24 mouse cellular contexts compared by ENCODE assay signal in genomic region chr7:101014041-101014440, GRCm38 (mm10). TPM values are rescaled to one million over a fixed set of nuclear protein-coding genes. Genes with fewer than 3 reads are reported as not detected.
DNase-seq lines count a peak whose midpoint lies in the region; ATAC-seq and TF ChIP-seq lines count a peak whose summit lies in the region.
"Had no signal": no experiment of that assay in that cellular context is flagged by ENCODE, and none has a peak within 500 bp of the region (broad histone marks: within the 10 kb centered on the region; RNA-seq: fewer than 3 reads in every experiment).

No protein-coding gene starts in this region.

- peak overlapping the region; percentile 59 for H3K4me3 ChIP-seq in megakaryocyte, embryonic 14.5 days (replicated peaks)
- no peak overlapping the region for H3K4me3 ChIP-seq in midbrain, embryonic 11.5 days (ENCODE audit: low read depth, low read length)
- no peak overlapping the region for H3K4me3 ChIP-seq in midbrain, postnatal 0 days (ENCODE audit: low read depth, low read length)
- H3K4me3 ChIP-seq: embryonic facial prominence, embryonic 13.5 days; embryonic facial prominence, embryonic 15.5 days; erythroblast, embryonic 14.5 days; forebrain, embryonic 10.5 days; forebrain, embryonic 12.5 days had no signal

- peak; percentile 93 for DNase-seq in heart, adult 11 months
- DNase-seq in heart, adult 8-10 months (ENCODE audit: low spot score), result no peak
- peak; percentile 21 for DNase-seq in midbrain, embryonic 11.5 days (ENCODE audit: low spot score, missing footprints)
- DNase-seq in midbrain, postnatal 0 days (ENCODE audit: low spot score), result no peak
- DNase-seq: adrenal gland, adult 2 months; adrenal gland, postnatal 10 days; adrenal gland, postnatal 25 days; cerebellum, adult 11 months; cerebellum, adult 18-20 months; cerebellum, adult 8-10 months; cerebellum, adult 9-11 months; cerebellum, postnatal 14 days; cerebellum, postnatal 36 days; embryo, embryonic 11 days had no signal

- no peak overlapping the region for H3K27ac ChIP-seq in midbrain, embryonic 11.5 days (ENCODE audit: low read depth, low read length)
- H3K27ac ChIP-seq in midbrain, postnatal 0 days (ENCODE audit: low read depth, low read length), result no peak overlapping the region
- H3K27ac ChIP-seq: embryonic facial prominence, embryonic 13.5 days; embryonic facial prominence, embryonic 15.5 days; forebrain, embryonic 10.5 days; forebrain, embryonic 12.5 days had no signal

- no peaks in the 10 kb centered on the region for H3K36me3 ChIP-seq in megakaryocyte, embryonic 14.5 days (replicated peaks; ENCODE audit: low read length)
- H3K36me3 ChIP-seq in midbrain, embryonic 11.5 days (ENCODE audit: control insufficient read depth, insufficient read depth, low read length), result no peaks in the 10 kb centered on the region
- H3K36me3 ChIP-seq in midbrain, postnatal 0 days (ENCODE audit: insufficient read depth, low read length), result no peaks in the 10 kb centered on the region
- H3K36me3 ChIP-seq: embryonic facial prominence, embryonic 13.5 days; embryonic facial prominence, embryonic 15.5 days; forebrain, embryonic 10.5 days; forebrain, embryonic 12.5 days had no signal

- ATAC-seq in megakaryocyte, adult 5-6 weeks (ENCODE audit: poor library complexity, severe bottlenecking), result no peak
- ATAC-seq in midbrain, embryonic 11.5 days (ENCODE audit: low FRiP score), result no peak
- ATAC-seq in midbrain, postnatal 0 days (ENCODE audit: low FRiP score), result no peak
- ATAC-seq: forebrain, embryonic 14.5 days had no signal

- H3K27me3 ChIP-seq in megakaryocyte, embryonic 14.5 days (replicated peaks), result peaks cover 86% of the 10 kb centered on the region
- peaks cover 40% of the 10 kb centered on the region for H3K27me3 ChIP-seq in midbrain, embryonic 11.5 days (ENCODE audit: control insufficient read depth, insufficient read depth, low read length)
- H3K27me3 ChIP-seq in midbrain, postnatal 0 days (ENCODE audit: insufficient read depth, low read length), result peaks cover 38% of the 10 kb centered on the region

- TF ChIP-seq CTCF in midbrain, postnatal 0 days (IDR thresholded peaks at IDR 0.05), result no peak

- H3K9ac ChIP-seq in midbrain, embryonic 11.5 days (ENCODE audit: low read length), result no peak overlapping the region
- no peak overlapping the region for H3K9ac ChIP-seq in midbrain, postnatal 0 days (replicated peaks; ENCODE audit: low read length, poor library complexity, severe bottlenecking)
- H3K9ac ChIP-seq: embryonic facial prominence, embryonic 13.5 days; embryonic facial prominence, embryonic 15.5 days; forebrain, embryonic 12.5 days had no signal

- H3K9me3 ChIP-seq in megakaryocyte, embryonic 14.5 days, result no peaks in the 10 kb centered on the region
- H3K9me3 ChIP-seq in midbrain, embryonic 11.5 days (ENCODE audit: control insufficient read depth, low read length), result no peaks in the 10 kb centered on the region
- no peaks in the 10 kb centered on the region for H3K9me3 ChIP-seq in midbrain, postnatal 0 days (ENCODE audit: low read length)
- H3K9me3 ChIP-seq: embryonic facial prominence, embryonic 13.5 days; embryonic facial prominence, embryonic 15.5 days; forebrain, embryonic 10.5 days; forebrain, embryonic 12.5 days had no signal

- WGBS in midbrain, embryonic 11.5 days, result 27% methylated on average over 9 of the region's 9 CpGs
- WGBS in midbrain, postnatal 0 days, result 34% methylated on average over 9 of the region's 9 CpGs

- no peak overlapping the region for H3K4me2 ChIP-seq in midbrain, embryonic 11.5 days
- no peak overlapping the region for H3K4me2 ChIP-seq in midbrain, postnatal 0 days (ENCODE audit: low read depth, low read length, poor library complexity, severe bottlenecking)
- H3K4me2 ChIP-seq: embryonic facial prominence, embryonic 13.5 days; embryonic facial prominence, embryonic 15.5 days; forebrain, embryonic 12.5 days had no signal

- peaks cover 19% of the 10 kb centered on the region for H3K4me1 ChIP-seq in megakaryocyte, embryonic 14.5 days
- 0 out of 2 replicates have a peak, but pooled peaks cover 5% of the 10 kb centered on the region for H3K4me1 ChIP-seq in midbrain, embryonic 11.5 days (ENCODE audit: control insufficient read depth, insufficient read depth, low read length)
- peaks cover 4% of the 10 kb centered on the region for H3K4me1 ChIP-seq in midbrain, postnatal 0 days (ENCODE audit: insufficient read depth, low read length)

RNA-seq across cellular contexts. Expression of gene P2ry2, which starts 1.4 kb away (rescaled TPM):
- total RNA-seq in heart, adult 8-10 months (2022), result 10 to 100 TPM; 24.6 to 27.7 (median 27.2) TPM
- 2.4 TPM in 1 of 2 replicates, not detected in the other for polyA plus RNA-seq in megakaryocyte, embryonic 14.5 days (2012; ENCODE audit: insufficient read depth, low replicate concordance)
- total RNA-seq in megakaryocyte, adult 5-6 weeks (2015), result 1.6 and 2.1 TPM in 2 replicates
- total RNA-seq in megakaryocyte, adult 5-6 weeks (2017), result 3.6 and 3.7 TPM in 2 replicates
- 0.07 TPM in 1 of 2 replicates, not detected in the other for polyA plus RNA-seq in midbrain, embryonic 11.5 days (2014; fragmentation: Nextera tagmentation; extraction: Ambion mirVana)
- 0.44 and 0.85 TPM in 2 replicates for total RNA-seq in midbrain, postnatal 0 days (2014; rRNA removed)
- polyA plus RNA-seq in midbrain, postnatal 0 days (2015; fragmentation: Nextera tagmentation; extraction: Ambion mirVana), result 0.16 and 0.28 TPM in 2 replicates

RNA-seq across cellular contexts. Expression of gene P2ry6, which starts 39.6 kb away (rescaled TPM):
- total RNA-seq in heart, adult 8-10 months (2022), result 1 to 10 TPM; 2.7 to 4.0 (median 3.3) TPM
- polyA plus RNA-seq in megakaryocyte, embryonic 14.5 days (2012; ENCODE audit: insufficient read depth, low replicate concordance), result 7.0 and 20.0 TPM in 2 replicates
- 32.8 and 34.2 TPM in 2 replicates for total RNA-seq in megakaryocyte, adult 5-6 weeks (2015)
- total RNA-seq in megakaryocyte, adult 5-6 weeks (2017), result 12.0 and 12.9 TPM in 2 replicates
- polyA plus RNA-seq in midbrain, embryonic 11.5 days (2014; fragmentation: Nextera tagmentation; extraction: Ambion mirVana), result 1.6 and 2.4 TPM in 2 replicates
- total RNA-seq in midbrain, postnatal 0 days (2014; rRNA removed), result 2.0 and 4.3 TPM in 2 replicates
- 2.7 and 3.3 TPM in 2 replicates for polyA plus RNA-seq in midbrain, postnatal 0 days (2015; fragmentation: Nextera tagmentation; extraction: Ambion mirVana)
- total RNA-seq: common myeloid progenitor, adult 5-6 weeks; MEL had no signal

Comparison
In these comparisons a context has a peak if more than half of its experiments do, and no peak if none do; other contexts are left out.
1. DNase-seq: peak in heart, adult 11 months (single experiment) and midbrain, embryonic 11.5 days (single experiment); none in heart, adult 8-10 months (single experiment) and midbrain, postnatal 0 days (single experiment).
2. RNA of gene P2ry2, which starts 1.4 kb away (total RNA-seq): 24.6 to 27.7 TPM in heart, adult 8-10 months; 1.6 to 3.7 TPM in megakaryocyte, adult 5-6 weeks and 0.44 to 0.85 TPM in midbrain, postnatal 0 days; every median in the first group is over 4 times any median in the second.